Mouse (Mus musculus) 3T3-L1 (cell line): ENCODE data around the gene Gstp3.
"Not testable (repeated sequence)": the region's sequence is repeated elsewhere in the genome, so short reads cannot be mapped to it uniquely, and the experiment has no call there.

Experiments used
- DNase-seq: peaks from one replicate; pipeline ENCODE4 v3.0.0-alpha.2; 2015; ENCODE audit warnings: low read depth, low spot score

Gstp3 gene

DNA sequence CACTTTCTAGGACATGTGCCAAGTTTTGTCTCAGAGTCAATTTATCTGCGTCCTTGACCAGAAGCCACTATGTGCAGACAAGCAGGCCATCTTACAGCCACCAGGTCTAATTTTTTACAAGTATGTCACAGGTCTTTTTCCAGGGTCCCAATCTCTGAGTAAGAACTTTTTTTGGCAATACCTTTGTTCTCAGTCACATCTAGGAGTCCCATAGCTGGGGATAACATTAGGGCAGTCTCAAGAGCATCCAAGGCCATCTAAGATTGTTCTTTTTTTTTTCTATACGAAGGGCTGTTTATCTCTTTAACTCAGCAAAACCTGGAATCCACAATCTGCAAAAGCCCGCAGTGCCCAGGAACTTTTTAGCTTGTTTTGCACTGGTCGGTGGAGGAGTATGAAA is 4.0 kb upstream of the Gstp3 start:
- DNase-seq, result not testable (repeated sequence)

DNA sequence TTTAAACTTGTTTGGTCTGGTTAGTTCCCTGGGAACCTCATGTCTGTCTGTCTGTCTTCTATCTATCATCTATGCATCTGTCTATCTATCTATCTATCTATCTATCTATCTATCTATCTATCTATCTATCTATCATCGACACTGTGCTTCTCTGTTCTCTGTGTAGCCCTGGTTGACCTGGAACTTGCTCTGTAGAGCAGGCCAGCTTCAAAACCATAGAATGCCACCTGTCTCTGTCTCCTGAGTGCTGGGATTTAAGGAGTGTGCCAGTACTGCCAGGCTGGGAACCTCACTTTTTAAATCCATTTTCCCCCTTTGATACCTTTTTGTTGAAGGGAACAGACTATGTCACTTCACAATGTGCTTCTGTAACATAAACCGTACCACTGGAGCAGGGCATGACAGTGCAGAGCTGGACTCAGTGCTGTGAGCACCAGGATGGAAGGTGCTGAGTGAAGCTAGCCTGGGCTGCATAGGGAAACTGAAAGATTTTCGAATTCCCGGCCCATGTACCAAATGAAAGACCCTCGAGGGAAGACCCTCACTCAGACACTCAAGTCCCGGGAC is 1.6 kb upstream of the Gstp3 start:
- no peak for DNase-seq

DNA sequence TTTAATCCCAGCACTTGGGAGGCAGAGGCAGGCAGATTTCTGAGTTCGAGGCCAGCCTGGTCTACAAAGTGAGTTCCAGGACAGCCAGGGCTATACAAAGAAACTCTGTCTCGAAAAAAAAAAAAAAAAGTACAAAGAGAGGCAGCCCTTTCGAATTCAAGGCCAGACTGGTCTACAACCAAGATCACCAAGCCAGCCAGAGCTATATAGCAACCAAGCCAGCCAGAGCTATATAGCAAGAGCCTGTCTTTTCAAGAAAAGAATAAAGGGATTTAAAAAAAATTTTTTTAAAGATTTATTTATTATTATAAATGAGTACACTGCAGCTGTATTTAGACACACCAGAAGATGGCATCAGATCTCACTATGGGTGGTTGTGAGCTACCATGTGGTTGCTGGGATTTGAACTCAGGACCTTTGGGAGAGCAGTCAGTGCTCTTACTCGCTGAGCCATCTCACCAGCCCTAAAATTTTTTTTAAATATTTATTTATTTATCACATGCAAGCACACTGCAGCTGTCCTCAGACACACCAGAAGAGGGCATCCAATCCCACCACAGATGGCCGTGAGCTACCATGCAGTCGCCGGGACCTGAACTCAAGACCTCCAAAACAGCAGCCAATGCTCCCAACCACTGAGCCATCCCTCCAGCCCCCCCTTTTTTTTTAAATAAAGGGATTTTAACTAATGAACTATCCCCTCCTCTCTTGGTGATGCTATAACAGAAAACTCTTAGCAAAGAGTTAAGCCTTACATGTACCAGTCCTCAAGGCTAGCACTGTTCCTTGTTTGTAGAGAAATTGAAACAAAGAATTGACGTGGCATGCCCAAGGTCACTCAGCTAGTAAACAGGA is 902 bp upstream of the Gstp3 start:
- DNase-seq, result not testable (repeated sequence)

DNA sequence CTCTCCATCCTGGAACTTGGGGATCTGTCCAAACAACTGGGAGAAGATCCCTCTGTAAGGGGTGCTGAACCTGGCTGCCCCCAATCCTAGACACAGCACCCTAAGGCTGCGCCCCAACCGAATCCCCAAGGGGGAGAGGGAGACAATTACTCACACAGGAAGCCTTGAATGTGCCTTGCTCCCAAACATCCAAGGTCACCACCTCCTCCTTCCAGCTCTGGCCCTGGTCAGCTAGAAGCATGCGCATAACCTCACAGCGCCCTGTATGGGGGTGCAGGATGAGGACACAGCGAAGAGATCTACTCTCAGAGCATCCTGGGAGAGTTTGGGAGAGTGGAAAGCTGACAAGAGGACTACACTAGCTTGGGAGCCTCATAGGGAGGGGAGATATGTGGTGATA is 788 bp downstream of the Gstp3 start:
- DNase-seq, result no peak

DNA sequence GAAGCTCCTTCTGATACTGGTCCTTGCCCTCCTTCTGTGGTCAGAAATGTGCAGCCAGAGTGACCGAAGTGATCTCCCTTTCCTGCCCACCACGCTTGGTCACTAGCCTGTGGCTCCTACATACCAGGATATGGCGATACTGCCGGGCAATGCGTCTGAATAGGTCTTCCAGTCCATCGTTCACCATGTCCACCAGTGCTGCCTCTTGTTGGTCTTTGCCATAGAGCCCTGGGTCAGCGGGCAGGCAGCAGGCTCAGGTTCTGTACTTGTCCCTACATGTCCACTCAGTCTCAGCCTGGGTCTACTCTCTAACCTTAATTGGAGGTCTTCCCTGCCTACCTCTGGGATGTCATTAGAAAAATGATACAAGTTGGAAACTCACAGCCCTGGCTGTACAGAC is 1.4 kb downstream of the Gstp3 start:
- DNase-seq, result no peak

DNA sequence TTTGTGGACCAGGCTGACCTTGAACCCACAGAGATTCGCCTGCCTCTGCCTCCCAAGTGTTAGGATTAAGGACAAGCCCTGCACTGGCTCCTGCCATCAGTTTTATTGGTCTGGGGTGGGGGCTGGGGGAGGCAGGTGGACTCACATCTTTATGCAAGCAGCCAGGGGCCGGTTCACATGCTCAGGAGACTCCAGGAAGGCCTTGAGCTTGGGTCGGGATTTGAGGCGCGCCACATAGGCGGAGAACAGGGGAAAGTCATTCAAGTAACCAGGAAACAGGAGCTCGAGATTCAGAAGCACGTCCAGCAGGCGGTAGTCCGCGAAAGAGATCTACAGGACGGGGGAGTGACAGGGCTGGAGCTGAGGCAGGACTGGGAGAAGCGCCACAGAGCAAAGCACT is 2.0 kb downstream of the Gstp3 start:
- no peak for DNase-seq

DNA sequence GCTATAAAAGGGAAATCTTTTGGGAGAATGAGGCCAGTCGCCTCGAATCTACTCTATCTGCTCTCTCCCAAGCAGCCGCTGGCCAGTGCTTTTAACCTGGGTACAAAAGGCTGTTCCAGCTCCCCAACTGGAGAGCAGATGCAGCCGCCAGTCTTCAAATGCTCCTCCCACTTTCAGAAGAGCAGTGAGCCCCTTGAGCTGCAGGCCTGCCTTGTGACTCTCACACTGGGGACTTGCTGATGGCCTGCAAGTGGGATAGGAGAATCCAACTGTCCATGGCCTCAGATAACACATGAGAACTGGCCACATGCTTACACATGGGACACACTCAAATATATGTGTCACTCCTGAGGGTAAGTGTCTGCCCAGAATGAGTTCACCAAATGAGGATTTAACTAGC is 2.6 kb downstream of the Gstp3 start:
- no peak for DNase-seq

DNA sequence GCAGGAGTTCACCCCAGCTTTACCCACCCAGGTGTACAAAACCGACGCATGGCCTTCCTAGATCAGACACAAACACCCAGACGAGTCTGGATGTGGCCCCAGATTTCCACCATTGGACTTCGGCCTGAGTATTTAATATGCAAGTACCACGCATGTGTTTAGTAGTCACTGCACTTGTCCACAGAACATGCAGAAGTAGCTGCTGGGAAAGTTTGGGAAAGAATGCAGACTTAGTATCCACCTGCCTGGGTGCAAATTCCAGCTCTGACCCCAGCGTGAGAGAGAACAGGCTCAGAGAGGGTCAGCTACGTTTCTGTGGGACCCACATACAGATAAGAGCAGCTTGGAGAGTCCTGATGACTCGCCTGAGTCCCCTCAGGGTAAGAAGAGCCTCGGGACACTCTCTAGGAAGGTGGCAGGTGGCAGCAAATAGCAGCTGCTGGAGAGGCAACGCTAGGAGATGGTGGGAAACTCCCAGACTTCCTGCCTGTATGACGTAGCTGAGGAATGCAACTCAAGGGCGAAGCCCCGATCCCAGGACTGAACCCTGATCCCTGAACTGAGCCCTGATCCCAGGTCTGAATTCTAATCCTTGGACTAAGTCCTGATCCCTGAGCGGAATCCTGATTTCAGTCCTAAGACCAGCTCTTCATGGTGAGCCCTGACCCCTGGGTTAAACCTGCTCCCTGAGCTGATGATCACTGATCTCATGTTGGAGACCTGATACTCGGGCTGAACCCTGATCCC is 3.2 kb downstream of the Gstp3 start:
- DNase-seq, result no peak

DNA sequence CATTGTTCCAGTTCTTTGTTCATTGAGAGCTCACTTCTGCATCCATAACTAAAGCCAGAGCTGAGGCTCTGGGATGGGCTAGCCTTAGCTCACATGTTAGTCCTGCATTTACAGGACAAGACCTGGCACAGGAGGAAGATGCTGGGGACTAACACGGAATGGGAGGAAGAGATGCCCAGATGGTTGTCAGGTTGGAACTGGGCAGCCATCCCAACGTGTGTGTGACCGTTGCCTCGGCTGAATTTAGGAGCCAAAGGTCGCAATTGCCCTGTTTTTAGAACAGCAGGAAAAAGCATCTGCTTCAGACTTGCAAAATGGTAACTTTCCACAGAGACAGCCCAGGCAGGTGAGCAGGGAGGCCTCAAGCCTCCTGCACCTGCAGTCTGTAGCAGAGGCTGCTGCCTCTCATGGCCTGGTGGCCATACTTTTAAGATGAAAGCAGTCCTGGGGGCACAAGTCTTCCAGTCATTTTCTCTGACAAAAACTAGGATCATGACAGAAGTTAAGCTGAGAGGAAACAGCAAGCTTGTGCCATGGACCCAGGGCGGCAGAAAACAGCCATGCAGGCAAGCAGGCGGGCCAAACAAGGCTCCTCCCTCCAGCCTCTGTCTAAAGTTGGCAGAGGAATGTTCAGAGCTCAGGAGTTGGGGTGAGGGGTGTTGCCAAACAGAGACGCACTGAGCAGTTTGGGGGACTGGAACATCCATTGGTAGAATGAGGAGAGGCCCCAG is 4.0 kb downstream of the Gstp3 start:
- DNase-seq, result no peak

DNA sequence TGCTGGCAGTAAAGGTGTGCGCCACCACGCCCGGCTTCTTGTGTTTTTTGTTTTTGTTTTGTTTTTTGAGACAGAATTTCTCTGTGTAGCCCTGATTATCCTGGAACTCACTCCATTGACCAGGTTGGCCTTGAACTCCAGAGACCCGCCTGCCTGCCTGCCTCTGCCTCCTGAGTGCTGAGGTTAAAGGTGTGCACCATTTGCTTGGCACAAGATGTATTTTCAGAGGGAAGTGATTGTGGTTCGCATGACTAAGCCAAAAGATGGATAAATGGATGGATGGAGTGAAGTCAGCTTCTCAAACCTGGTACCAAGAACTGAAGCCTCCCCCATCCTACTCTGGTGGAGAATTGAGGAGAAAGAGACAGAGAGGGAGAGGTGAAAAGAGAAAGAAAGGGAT is 4.8 kb downstream of the Gstp3 start:
- no peak for DNase-seq

DNA sequence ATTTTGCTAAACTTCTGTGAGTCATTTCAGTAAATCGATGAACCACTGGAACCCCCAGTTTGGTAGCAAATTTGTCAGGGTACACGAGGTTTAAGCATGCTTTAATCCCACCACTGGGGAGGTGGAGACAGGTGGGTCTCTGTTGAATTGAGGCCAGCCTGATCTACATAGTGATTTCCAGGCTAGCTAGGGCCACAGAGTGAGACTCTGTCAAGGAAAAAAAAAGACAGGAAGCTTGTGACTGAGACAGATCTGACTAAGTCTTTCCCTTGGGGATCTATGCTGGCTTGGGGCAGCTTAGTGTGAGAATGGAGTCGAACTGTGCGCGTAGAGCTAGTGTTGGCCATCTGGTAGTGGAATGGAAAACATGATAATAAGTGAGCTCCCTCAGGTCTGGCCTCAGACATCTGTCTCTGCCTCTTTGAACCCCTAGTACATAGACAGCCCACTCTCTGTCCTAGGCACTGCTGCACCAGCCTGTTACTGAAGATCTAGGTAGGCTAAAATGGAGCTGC is 6.8 kb downstream of the Gstp3 start:
- DNase-seq, result no peak

DNA sequence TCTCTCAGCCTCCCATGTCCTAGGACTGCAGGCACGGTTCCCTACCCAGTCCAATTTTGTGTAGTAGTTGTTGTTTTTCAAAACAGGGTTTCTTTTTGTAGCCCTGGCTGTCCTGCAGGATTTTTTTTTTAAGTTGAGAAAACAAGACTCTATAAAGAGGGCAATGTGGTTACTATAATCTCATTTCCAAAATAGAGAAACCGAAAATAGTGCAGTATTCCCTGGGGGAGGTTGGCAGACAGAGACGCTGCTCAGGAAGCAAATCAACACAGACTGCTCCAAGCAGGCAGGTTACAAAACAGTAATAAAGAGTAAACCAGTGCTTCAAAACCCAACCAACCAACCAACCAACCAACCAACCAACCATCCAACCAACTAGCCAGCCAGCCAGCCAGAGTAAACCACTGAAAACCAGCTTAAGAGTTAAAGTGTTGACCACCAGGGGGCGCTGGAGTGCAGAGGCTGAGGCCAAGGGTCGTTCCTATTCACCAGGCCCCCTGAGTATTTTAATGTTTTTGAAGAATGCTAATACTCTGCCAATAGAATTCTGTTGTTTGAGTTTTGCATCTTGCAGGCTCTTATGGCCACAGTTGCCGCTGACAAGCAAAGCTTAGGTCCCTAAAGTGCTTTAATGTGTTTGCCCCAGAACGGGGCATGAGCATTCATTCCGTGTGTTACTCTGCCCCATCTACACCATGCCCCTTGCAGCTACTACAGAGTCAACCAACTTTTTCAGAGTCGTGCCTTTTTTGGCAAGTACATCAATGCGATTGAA is 7.4 kb downstream of the Gstp3 start:
- DNase-seq, result peak; percentile 65

DNA sequence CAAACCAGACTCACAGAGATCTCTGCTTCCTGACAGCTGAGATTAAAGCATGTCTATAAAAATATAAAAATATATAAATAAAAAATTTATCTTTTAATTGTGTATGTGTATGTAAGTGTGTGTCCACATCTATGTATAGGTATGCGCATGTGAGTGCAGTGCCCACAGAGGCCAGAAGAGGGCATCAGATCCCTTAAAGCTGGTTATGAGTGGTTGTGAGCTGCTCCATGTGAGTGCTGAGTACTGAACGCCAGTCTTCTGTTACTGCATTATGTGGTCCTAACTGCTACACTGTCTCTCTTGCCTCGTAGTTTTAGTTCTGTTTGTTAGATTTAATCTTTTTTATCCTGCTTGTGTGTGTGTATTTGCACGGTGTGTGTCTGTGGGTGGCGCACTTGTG is 8.4 kb downstream of the Gstp3 start:
- no peak for DNase-seq

DNA sequence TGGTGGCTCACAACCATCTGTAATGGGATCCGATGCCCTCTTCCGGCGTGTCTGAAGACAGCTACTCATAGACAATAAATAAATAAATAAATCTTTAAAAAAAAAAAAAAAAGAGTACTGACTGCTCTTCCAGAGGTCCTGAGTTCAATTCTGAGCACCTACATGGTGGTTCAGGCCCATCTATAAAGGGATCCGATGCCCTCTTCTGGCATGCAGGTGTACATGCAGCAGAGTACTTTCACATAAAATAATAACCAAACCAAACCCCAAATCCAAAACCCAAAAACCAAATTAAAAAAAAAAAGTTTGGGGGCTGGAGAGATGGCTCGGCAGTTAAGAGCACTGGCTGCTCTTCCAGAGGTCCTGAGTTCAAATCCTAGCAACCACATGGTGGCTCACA is 10.3 kb downstream of the Gstp3 start:
- DNase-seq, result not testable (repeated sequence)

DNA sequence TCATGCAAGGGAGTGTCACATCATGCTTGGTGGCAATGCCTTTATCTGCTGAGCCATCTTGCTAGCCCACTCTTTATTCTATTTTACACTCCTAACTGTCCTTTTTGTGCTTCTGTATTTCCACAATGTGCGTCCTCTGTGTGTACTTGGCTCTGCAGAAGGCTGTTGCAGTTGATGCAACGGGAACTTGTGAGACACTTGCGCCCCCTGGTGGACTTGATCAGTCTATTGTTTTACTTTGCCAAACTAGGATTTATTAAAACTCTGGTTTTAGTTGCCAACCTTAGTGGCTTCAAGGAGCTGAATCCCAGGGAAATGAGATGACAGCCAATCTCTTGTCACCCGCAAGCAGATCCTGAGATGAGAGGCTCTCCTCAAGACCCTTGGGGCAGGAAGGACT is 11.5 kb downstream of the Gstp3 start:
- peak; percentile 87 for DNase-seq

DNA sequence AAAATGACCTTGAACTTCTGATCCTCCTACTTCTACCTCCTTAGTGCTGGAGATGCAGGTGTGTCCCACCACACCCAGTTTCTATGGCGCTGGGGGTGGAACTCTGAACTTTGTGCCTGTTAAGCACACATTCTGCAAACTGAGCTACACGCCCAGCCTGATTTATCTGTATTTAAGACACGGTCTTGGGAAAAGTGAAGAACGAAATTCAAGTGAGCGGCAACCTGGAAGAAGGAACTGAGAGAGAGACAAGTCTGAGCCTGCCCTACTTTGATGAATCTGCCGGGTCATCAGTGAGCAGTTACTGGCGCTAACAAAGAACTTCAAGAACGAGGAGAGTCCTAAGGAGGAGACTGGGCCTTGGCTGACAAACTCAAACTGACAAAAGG is 12.5 kb downstream of the Gstp3 start:
- DNase-seq, result no peak

DNA sequence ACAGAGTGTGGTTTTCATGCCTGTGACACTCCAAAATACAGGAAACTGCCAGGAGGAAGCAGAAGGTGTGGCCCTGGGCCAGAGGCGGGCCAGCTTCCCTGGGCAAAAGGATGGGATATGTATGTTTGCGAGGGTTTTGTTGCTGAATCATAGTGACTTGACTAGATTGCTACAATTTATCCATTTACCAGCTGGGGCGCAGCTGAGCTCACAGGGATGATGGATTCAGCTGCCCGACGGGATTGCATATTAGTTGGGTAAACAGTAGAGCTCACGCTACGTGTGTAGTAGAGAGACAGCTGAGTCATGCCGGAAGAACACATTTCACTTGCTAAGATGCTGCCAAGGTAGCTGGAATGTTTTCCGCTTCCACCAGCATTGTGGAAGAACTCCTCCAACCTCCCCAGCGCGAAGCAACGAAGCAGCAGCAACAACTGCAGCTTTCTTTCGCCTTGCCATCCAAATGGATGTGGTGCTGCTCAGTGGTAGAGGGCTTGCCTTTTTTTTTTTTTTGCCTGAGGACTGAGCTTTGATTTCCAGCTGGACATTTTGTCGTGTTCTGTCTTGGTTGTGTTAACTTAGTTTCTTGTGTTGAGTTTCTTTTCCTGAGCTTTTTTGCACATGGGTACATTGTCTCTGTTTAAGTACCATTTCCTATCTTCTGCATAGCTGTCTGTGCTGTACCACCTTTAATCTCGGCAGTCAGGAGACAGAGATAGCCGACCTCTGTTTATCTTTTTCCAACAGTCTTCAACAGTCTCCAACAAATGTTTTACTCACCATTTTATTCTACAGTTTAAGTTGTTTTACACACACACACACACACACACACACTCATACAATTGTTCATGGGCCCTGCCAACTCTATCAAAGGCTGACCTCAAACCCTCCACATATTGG is 13.2 kb downstream of the Gstp3 start, which contains the start of gene Gstp2:
Gene Gstp2 (minus strand): TSS at position 58 of the 900 bp plus-strand sequence.
- DNase-seq, result peak; percentile 99

DNA sequence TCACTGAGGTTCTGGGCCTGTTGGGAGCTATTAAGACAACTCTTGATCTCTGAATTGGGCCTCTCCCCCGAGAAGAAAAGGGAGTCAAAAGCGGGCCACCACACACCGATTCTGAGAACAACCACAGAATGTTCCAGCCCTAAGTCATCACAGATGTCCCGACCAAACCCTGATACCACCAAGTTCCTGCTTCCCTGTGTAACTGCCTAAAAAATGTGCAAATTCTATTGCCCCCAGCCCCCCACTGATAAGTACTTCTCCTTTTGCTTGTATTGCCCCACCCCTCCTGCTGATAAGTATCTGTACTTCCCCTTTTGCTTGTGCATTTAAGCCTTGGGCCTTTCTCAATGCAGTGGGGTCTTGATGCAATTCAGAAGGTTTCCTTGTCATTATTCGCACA is 15.3 kb downstream of the Gstp3 start:
- DNase-seq, result not testable (repeated sequence)

DNA sequence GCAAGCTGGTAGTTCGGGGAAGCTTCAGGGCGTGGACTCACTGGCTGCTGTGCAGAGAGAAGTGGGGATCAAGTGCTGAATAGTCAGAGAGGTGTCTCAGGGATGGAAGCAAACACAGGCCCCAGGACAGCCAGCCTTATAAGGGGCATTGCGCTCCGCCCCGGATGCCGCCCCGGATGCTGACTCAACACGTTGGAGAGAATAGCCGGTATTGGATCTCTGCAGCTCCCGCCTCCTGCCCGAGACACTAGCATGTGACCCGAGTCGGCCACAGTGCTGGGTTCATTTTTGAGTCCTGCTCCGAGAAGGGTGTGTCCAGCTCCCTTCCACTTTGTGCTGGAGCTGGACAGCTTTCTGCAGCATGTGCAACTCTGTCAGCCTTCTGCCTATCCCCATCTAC is 17.2 kb downstream of the Gstp3 start:
- no peak for DNase-seq

DNA sequence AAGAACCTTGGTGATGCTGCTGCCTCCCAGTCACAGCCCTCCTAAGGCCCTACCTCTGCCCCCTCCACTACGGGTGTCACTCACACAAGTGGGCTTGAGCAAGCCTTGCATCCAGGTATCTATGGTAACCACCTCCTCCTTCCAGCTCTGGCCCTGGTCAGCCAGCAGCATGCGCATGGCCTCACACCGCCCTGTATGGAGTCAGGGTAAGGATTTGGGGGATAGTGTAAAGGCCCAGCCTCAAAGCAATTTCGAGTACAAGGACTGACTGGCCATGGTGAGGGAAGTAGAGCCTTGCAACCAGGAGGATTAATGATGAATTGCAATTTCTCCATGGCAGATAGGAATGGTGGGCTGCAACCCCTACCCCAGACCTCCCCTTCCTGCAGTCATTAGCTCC is 17.9 kb downstream of the Gstp3 start:
- DNase-seq, result not testable (repeated sequence)
